Mouse (Mus musculus): ENCODE measurements around the gene Accsl.

Accsl gene

GRCm38 (mm10) chr2:93874227-93874514, 5.2 kb upstream of the Accsl start:
- no peak for DNase-seq

- DNase-seq, result peak; percentile 49
These were observed 4.7 kb upstream of the Accsl start for GRCm38 (mm10) chr2:93873449-93874226.

GRCm38 (mm10) chr2:93872257-93872656, 3.3 kb upstream of the Accsl start:
- no peak for DNase-seq

- DNase-seq, result no peak
These were observed 2.5 kb upstream of the Accsl start for GRCm38 (mm10) chr2:93871411-93871925.

- peak; percentile 73 for DNase-seq
These were observed 1.9 kb upstream of the Accsl start for GRCm38 (mm10) chr2:93870842-93871241.

GRCm38 (mm10) chr2:93868566-93868965, 391 bp downstream of the Accsl start:
- no peak for DNase-seq

GRCm38 (mm10) chr2:93863229-93863628, 5.7 kb downstream of the Accsl start:
- no peak for DNase-seq

- no peak for DNase-seq
These were observed 10.1 kb downstream of the Accsl start for GRCm38 (mm10) chr2:93858845-93859244.

GRCm38 (mm10) chr2:93851303-93851702, 17.7 kb downstream of the Accsl start:
- DNase-seq, result peak; percentile 34

GRCm38 (mm10) chr2:93850317-93850944, 18.5 kb downstream of the Accsl start:
- no peak for DNase-seq

GRCm38 (mm10) chr2:93849505-93850089, 19.4 kb downstream of the Accsl start, which contains the start of gene Accs:
Accs (minus strand) TSS chr2:93849943.
- peak; percentile 93 for DNase-seq

GRCm38 (mm10) chr2:93841349-93841748, 27.6 kb downstream of the Accsl start:
- DNase-seq, result no peak

GRCm38 (mm10) chr2:93840109-93840508, 28.8 kb downstream of the Accsl start:
- no peak for DNase-seq

GRCm38 (mm10) chr2:93838931-93839330, 30.0 kb downstream of the Accsl start:
- no peak for DNase-seq

- DNase-seq, result no peak
These were observed 32.6 kb downstream of the Accsl start for GRCm38 (mm10) chr2:93836232-93836785.

- DNase-seq, result no peak
These were observed 33.4 kb downstream of the Accsl start for GRCm38 (mm10) chr2:93835596-93835995.

- DNase-seq, result peak; percentile 97
These were observed 45.4 kb downstream of the Accsl start for GRCm38 (mm10) chr2:93823519-93823918.

- peak; percentile 93 for DNase-seq
These were observed 46.8 kb downstream of the Accsl start, which contains the start of gene Ext2 for GRCm38 (mm10) chr2:93822045-93822749. Ext2 (minus strand) TSS chr2:93822568.

- no peak for DNase-seq
These were observed 51.2 kb downstream of the Accsl start for GRCm38 (mm10) chr2:93817791-93818190.

GRCm38 (mm10) chr2:93813343-93813742, 55.6 kb downstream of the Accsl start:
- no peak for DNase-seq

GRCm38 (mm10) chr2:93811812-93812211, 57.1 kb downstream of the Accsl start:
- DNase-seq, result peak; percentile 79

- DNase-seq, result peak; percentile 73
These were observed 59.0 kb downstream of the Accsl start for GRCm38 (mm10) chr2:93809931-93810330.

- DNase-seq, result no peak
These were observed 60.9 kb downstream of the Accsl start for GRCm38 (mm10) chr2:93808071-93808470.

All from embryo, embryonic 11 days (tissue).